Comparison of ENCODE assay signal across 12 mouse cellular contexts in the genomic region with DNA sequence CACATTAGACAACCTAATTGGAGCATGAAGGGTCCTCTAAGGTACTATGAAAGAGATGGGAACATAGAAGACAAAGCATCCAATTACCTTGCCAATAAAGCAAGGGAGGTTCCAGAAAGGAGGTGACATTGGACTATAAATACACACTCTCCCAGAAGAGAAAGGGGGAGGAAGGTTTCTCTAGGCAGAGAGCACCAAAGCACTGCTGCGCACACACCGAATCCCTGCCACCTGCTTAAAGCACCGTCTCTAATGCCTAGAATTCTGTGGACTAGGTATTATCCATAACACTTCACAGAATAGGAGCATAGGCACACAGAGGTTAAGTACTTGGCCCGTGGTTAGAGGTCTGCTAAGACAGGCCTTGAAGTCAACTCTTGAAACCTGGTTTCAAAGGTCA.
DNase-seq lines count a peak whose midpoint lies in the region; ATAC-seq and TF ChIP-seq lines count a peak whose summit lies in the region.
"Had no signal": no experiment of that assay in that cellular context is flagged by ENCODE, and none has a peak within 500 bp of the region (broad histone marks: within the 10 kb centered on the region; RNA-seq: fewer than 3 reads in every experiment).

No protein-coding gene starts in this region.

- H3K27me3 ChIP-seq in heart, embryonic 12.5 days (replicated peaks): no peaks in the 10 kb centered on the region
- H3K27me3 ChIP-seq in heart, embryonic 14.5 days (ENCODE audit: control insufficient read depth, insufficient read depth, low read length): no peaks in the 10 kb centered on the region; the same call in 1 of the 2 replicates
- no peaks in the 10 kb centered on the region for H3K27me3 ChIP-seq in liver, embryonic 16.5 days (ENCODE audit: control insufficient read depth, insufficient read depth, low read depth, low read length)
- H3K27me3 ChIP-seq: hindbrain, embryonic 12.5 days had no signal

- H3K9me3 ChIP-seq in heart, embryonic 12.5 days (replicated peaks): no peaks in the 10 kb centered on the region
- H3K9me3 ChIP-seq in heart, embryonic 14.5 days (ENCODE audit: control insufficient read depth, low read length): no peaks in the 10 kb centered on the region
- no peaks in the 10 kb centered on the region for H3K9me3 ChIP-seq in liver, embryonic 16.5 days (replicated peaks; ENCODE audit: control insufficient read depth, low read length)
- H3K9me3 ChIP-seq: hindbrain, embryonic 12.5 days had no signal

- ATAC-seq in heart, embryonic 12.5 days (ENCODE audit: insufficient number of reproducible peaks, low FRiP score): no peak
- ATAC-seq in heart, embryonic 14.5 days (ENCODE audit: insufficient number of reproducible peaks, insufficient read depth, low FRiP score, low read depth): no peak
- no peak for ATAC-seq in liver, embryonic 16.5 days (ENCODE audit: low read depth)

- no peak overlapping the region for H3K9ac ChIP-seq in heart, embryonic 12.5 days
- H3K9ac ChIP-seq in heart, embryonic 14.5 days (ENCODE audit: low read length): no peak overlapping the region
- H3K9ac ChIP-seq in liver, embryonic 16.5 days (ENCODE audit: low read depth, low read length): no peak overlapping the region
- H3K9ac ChIP-seq: hindbrain, embryonic 12.5 days had no signal

- H3K4me3 ChIP-seq in heart, embryonic 12.5 days: no peak overlapping the region
- H3K4me3 ChIP-seq in layer of hippocampus, adult 2 months: no peak overlapping the region
- no peak overlapping the region for H3K4me3 ChIP-seq in heart, embryonic 14.5 days (ENCODE audit: control insufficient read depth in 1 of 2, insufficient read depth in 1 of 2, low read depth in 1 of 2, low read length in 2 of 2)
- H3K4me3 ChIP-seq in liver, embryonic 16.5 days (ENCODE audit: low read depth, low read length): no peak overlapping the region
- H3K4me3 ChIP-seq in left cerebral cortex, adult 2 months: no peak overlapping the region
- H3K4me3 ChIP-seq: hindbrain, embryonic 12.5 days had no signal

- no peaks in the 10 kb centered on the region for H3K36me3 ChIP-seq in heart, embryonic 12.5 days
- H3K36me3 ChIP-seq in heart, embryonic 14.5 days (ENCODE audit: control insufficient read depth, insufficient read depth, low read length): no peaks in the 10 kb centered on the region
- no peaks in the 10 kb centered on the region for H3K36me3 ChIP-seq in liver, embryonic 16.5 days (ENCODE audit: control insufficient read depth, insufficient read depth)
- H3K36me3 ChIP-seq: hindbrain, embryonic 12.5 days had no signal

- peak; percentile 47 to 62 for DNase-seq in heart, adult 18-20 months
- no peak for DNase-seq in layer of hippocampus, adult 2 months (ENCODE audit: low spot score in 2 of 2)
- no peak for DNase-seq in layer of hippocampus, adult 18-20 months (ENCODE audit: low spot score in 2 of 2)
- no peak for DNase-seq in yolk sac, embryonic 10.5 days (ENCODE audit: low spot score)
- DNase-seq in left cerebral cortex, adult 2 months (ENCODE audit: extremely low spot score in 1 of 2, low spot score in 2 of 2): no peak
- DNase-seq: adrenal gland, adult 8-10 months; cerebellum, adult 18-20 months; thymus, postnatal 25 days had no signal

- peaks cover 46% of the 10 kb centered on the region for H3K4me1 ChIP-seq in heart, embryonic 12.5 days (replicated peaks)
- peaks cover 21 to 42% of the 10 kb centered on the region in 2 experiments for H3K4me1 ChIP-seq in heart, embryonic 14.5 days (ENCODE audit: control insufficient read depth in 2 of 2, insufficient read depth in 2 of 2, low read length in 2 of 2)
- H3K4me1 ChIP-seq in liver, embryonic 16.5 days (ENCODE audit: control insufficient read depth, low read depth, low read length): peaks cover 56% of the 10 kb centered on the region

- H3K27ac ChIP-seq in heart, embryonic 12.5 days (ENCODE audit: poor library complexity, severe bottlenecking): no peak overlapping the region
- H3K27ac ChIP-seq in layer of hippocampus, adult 2 months: peak overlapping the region; percentile 98
- H3K27ac ChIP-seq in heart, embryonic 14.5 days (replicated peaks in 1 of 2; ENCODE audit: control insufficient read depth in 1 of 2, insufficient read depth in 1 of 2, low read depth in 2 of 2, low read length in 2 of 2): peak overlapping the region; percentile 49 to 90; a peak in 2 of 4 replicates
- H3K27ac ChIP-seq in liver, embryonic 16.5 days (ENCODE audit: low read length): peak overlapping the region; percentile 7; the same call in 1 of the 2 replicates
- H3K27ac ChIP-seq in left cerebral cortex, adult 2 months: no peak overlapping the region
- H3K27ac ChIP-seq: hindbrain, embryonic 12.5 days had no signal

- TF ChIP-seq CTCF in layer of hippocampus, adult 2 months (conservative IDR thresholded peaks at IDR 0.05): no peak
- no peak for TF ChIP-seq CTCF in left cerebral cortex, adult 2 months (IDR thresholded peaks at IDR 0.05)

- intact Hi-C loops in left cerebral cortex, adult 2 months (cut with DNase I): no loop called here

- H3K4me2 ChIP-seq in heart, embryonic 12.5 days: no peak overlapping the region
- H3K4me2 ChIP-seq in heart, embryonic 14.5 days (ENCODE audit: low read length): no peak overlapping the region
- H3K4me2 ChIP-seq in liver, embryonic 16.5 days (ENCODE audit: low read depth, low read length): no peak overlapping the region
- H3K4me2 ChIP-seq: hindbrain, embryonic 12.5 days had no signal

- WGBS in heart, embryonic 12.5 days: 59% methylated on average over 4 of the region's 4 CpGs
- 55% methylated on average over 4 of the region's 4 CpGs for WGBS in heart, embryonic 14.5 days
- 77% methylated on average over 4 of the region's 4 CpGs for WGBS in liver, embryonic 16.5 days (ENCODE audit: insufficient replicate concordance)

Comparison
In these comparisons a context has a peak if more than half of its experiments do, and no peak if none do; other contexts are left out.
1. H3K27ac ChIP-seq: peak in layer of hippocampus, adult 2 months (single experiment), heart, embryonic 14.5 days (2 of 2) and liver, embryonic 16.5 days (single experiment); none in heart, embryonic 12.5 days (single experiment) and left cerebral cortex, adult 2 months (single experiment).
2. DNase-seq: peak in heart, adult 18-20 months (2 of 2); none in layer of hippocampus, adult 2 months (0 of 2), layer of hippocampus, adult 18-20 months (0 of 2), yolk sac, embryonic 10.5 days (single experiment) and left cerebral cortex, adult 2 months (0 of 2).